Mouse (Mus musculus): ENCODE data around the gene Gm21904.
"Not testable (repeated sequence)": the region's sequence is repeated elsewhere in the genome, so short reads cannot be mapped to it uniquely, and the experiment has no call there.

The Gm21904 gene

DNA sequence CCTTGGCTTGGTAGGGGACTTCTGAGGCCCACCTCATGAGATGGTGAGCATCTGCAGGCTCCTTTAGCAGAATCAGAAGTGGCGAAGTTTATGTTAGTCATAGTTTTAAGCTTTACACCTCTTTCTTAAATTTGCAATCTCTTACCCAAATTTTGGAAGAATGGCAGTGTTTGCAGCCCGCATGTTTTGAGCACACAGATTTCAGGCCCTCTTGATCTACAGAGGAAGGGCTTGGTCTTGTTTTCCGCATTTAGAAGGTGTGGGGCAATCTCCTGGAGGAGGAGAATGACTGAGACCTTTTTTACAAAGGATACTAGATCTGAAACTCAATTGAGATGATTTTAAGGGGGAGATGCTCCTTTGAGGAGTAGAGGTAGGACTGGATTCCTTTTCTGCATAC, at the start of gene Gm21904:
Gm21904 (minus strand) TSS at position 101 of the 400 bp plus-strand sequence.
- DNase-seq (ENCODE audit: low spot score) = not testable (repeated sequence)

GRCm38 (mm10) chrY:17874441-17874840, 28.4 kb upstream of the Gm21904 start, which contains the start of the genes Gm20772 and Gm20831:
Gm20772 (plus strand) TSS chrY:17874741.
Gm20831 (plus strand) TSS chrY:17874741.
- DNase-seq (ENCODE audit: low spot score) = not testable (repeated sequence)

All from c-Kit-positive CD71-positive TER-119-positive erythroid progenitor cells, embryonic 14.5 days (primary cell).